Mouse (Mus musculus) erythroblast, embryonic 14.5 days (primary cell): Measurements from ENCODE around the gene Ptpa. TPM values are rescaled to one million over a fixed set of nuclear protein-coding genes. Genes with fewer than 3 reads are reported as not detected.

ENCODE experiments used
- H3K27me3 ChIP-seq: 2 replicates; pipeline ENCODE4 v1.6.1; 2012; ENCODE audit warnings: inconsistent platforms; ENCODE audit not compliant: control insufficient read depth
- H3K36me3 ChIP-seq: 2 replicates; pipeline ENCODE4 v1.6.1; 2012; ENCODE audit warnings: mild to moderate bottlenecking, inconsistent platforms; ENCODE audit not compliant: control insufficient read depth
- H3K4me1 ChIP-seq: 2 replicates; pipeline ENCODE4 v1.6.1; 2012; ENCODE audit warnings: inconsistent platforms; ENCODE audit not compliant: control insufficient read depth
- H3K4me3 ChIP-seq: replicated peaks from 2 replicates; pipeline ENCODE3; 2012; ENCODE audit warnings: moderate library complexity, mild to moderate bottlenecking, inconsistent platforms
- H3K9me3 ChIP-seq: 2 replicates; pipeline ENCODE4 v1.6.1; 2012; ENCODE audit warnings: low read length, inconsistent platforms, mixed read lengths; ENCODE audit not compliant: control insufficient read depth
- GATA1 ChIP-seq: IDR thresholded peaks from 2 replicates; pipeline ENCODE4 v1.6.1; 2012; ENCODE audit warnings: low read length, inconsistent platforms, mixed read lengths
- TAL1 ChIP-seq: IDR thresholded peaks from 3 replicates; pipeline ENCODE4 v1.6.1; 2012; ENCODE audit warnings: low read length, inconsistent platforms, mixed read lengths
- polyA plus RNA-seq: library from polyadenylated mRNA; stranded (reverse); fragments of >175 nt; gene quantifications from 2 replicates; pipeline ENCODE4 v1.2.3, GENCODE M21; 2012

The Ptpa gene
- polyA plus RNA-seq, 1 experiment, result 150 TPM

GRCm38 (mm10) chr2:30473431-30474031 lies 57.7 kb downstream of the Ptpa start:
- H3K4me3 ChIP-seq, result peak overlapping the region; percentile 46

GRCm38 (mm10) chr2:30474039-30474438 lies 58.2 kb downstream of the Ptpa start, which contains the start of gene Ier5l:
Ier5l (minus strand) TSS chr2:30474219.
- no peaks in the 10 kb centered on the region; the same call in 1 of the 2 replicates for H3K9me3 ChIP-seq
- peaks cover 12% of the 10 kb centered on the region for H3K4me1 ChIP-seq
- no peaks in the 10 kb centered on the region for H3K36me3 ChIP-seq
- peak within 1 kb of the TSS; percentile 46 for H3K4me3 ChIP-seq
- H3K27me3 ChIP-seq, result peaks cover 74% of the 10 kb centered on the region
- TF ChIP-seq GATA1, result no peak
- no peak for TF ChIP-seq TAL1

More at GRCm38 (mm10) chr2:30473431-30474031, 57.7 kb downstream of the Ptpa start:
- Histone ChIP-seq H3K9me3 (no peaks in the 10 kb centered on the region; the same call in 1 of the 2 replicates), H3K36me3 (no peaks in the 10 kb centered on the region), H3K27me3 (peaks cover 79% of the 10 kb centered on the region), H3K4me1 (peaks cover 12% of the 10 kb centered on the region)
- no peak for TF ChIP-seq TAL1
- TF ChIP-seq GATA1, result no peak

GRCm38 (mm10) chr2:30474776-30475175 lies 58.9 kb downstream of the Ptpa start:
- Histone ChIP-seq H3K36me3 (no peaks in the 10 kb centered on the region), H3K9me3 (no peaks in the 10 kb centered on the region; the same call in 1 of the 2 replicates), H3K4me1 (peaks cover 12% of the 10 kb centered on the region), H3K4me3 (no peak overlapping the region), H3K27me3 (peaks cover 67% of the 10 kb centered on the region)
- no peak for TF ChIP-seq TAL1
- TF ChIP-seq GATA1, result no peak

DNA sequence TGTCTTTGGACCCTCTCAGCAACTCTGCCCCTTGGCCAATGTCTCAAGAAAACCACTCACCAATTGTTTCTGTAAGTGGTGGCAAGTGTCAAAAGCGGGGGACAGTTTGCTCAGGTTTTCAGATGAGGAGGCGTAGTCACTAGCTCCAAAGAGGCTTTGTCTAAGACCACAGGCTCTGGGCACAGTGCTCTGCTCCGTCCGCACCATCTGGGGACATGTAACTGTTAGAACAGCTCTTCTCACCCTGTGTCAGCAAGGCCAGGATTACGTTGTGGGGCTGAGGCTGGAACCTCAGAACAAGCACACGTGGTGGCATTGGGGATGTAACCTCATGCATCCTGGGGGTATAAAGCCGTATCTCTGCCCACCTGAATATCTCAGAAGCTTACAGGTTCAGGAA lies 59.6 kb downstream of the Ptpa start:
- Histone ChIP-seq H3K27me3 (peaks cover 60% of the 10 kb centered on the region), H3K9me3 (no peaks in the 10 kb centered on the region; the same call in 1 of the 2 replicates), H3K36me3 (no peaks in the 10 kb centered on the region), H3K4me3 (no peak overlapping the region), H3K4me1 (peaks cover 12% of the 10 kb centered on the region)
- TF ChIP-seq GATA1 (no peak), TAL1 (no peak)

DNA sequence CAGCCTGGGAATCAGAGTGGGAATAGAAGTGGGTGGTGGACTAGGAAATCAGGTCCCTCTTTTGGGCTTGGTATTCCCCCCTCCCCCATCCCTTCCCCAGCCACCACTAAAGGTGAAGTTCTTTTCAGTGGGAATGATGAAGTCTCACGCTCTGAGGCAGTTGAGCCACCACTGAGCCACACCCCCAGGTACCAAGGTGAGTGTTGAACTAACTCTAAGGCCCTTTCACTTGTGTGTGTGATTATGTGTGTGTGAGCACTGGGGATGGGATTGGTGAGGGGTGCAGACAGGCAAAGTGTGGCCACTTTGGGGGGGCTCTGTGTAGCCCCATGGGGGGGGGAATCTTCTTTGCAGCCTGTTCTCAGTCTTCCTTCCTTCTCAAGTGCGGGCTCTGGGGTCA lies 60.4 kb downstream of the Ptpa start:
- Histone ChIP-seq H3K36me3 (no peaks in the 10 kb centered on the region), H3K4me3 (no peak overlapping the region), H3K27me3 (peaks cover 52% of the 10 kb centered on the region), H3K4me1 (peaks cover 12% of the 10 kb centered on the region), H3K9me3 (no peaks in the 10 kb centered on the region; the same call in 1 of the 2 replicates)
- TF ChIP-seq TAL1 (no peak), GATA1 (no peak)

- no peak overlapping the region for H3K4me3 ChIP-seq
- no peaks in the 10 kb centered on the region; the same call in 1 of the 2 replicates for H3K9me3 ChIP-seq
- H3K27me3 ChIP-seq, result peaks cover 29% of the 10 kb centered on the region
Observed at GRCm38 (mm10) chr2:30478526-30478925, 62.7 kb downstream of the Ptpa start.

DNA sequence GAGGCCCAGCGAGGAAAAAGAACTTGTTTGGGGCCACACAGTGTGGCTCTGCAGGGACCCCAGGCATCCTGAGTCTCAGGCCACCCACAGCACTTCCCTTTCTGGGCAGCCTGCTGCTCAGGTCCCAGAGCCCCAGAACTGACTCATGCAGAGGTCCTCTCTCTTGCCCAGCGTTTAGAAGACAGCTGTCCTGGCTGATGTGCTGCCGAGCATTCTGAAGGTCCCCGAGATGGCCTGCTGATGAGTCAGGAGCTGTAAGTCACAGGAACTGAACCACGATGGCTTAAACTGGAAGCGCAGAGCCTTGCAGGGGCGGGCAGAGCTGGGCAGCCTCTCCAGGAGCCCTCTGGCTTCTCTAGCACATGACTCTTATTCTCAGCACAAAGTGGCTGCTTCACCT lies 71.8 kb downstream of the Ptpa start:
- Histone ChIP-seq H3K9me3 (no peaks in the 10 kb centered on the region; the same call in 1 of the 2 replicates), H3K27me3 (no peaks in the 10 kb centered on the region), H3K4me1 (no peaks in the 10 kb centered on the region), H3K36me3 (no peaks in the 10 kb centered on the region), H3K4me3 (no peak overlapping the region)
- no peak for TF ChIP-seq GATA1
- no peak for TF ChIP-seq TAL1

More at GRCm38 (mm10) chr2:30478526-30478925, 62.7 kb downstream of the Ptpa start:
- H3K36me3 ChIP-seq, result no peaks in the 10 kb centered on the region
- no peak for TF ChIP-seq TAL1
- TF ChIP-seq GATA1, result no peak
- H3K4me1 ChIP-seq, result 0 out of 2 replicates have a peak, but pooled peaks cover 8% of the 10 kb centered on the region

GRCm38 (mm10) chr2:30490384-30490783 lies 74.5 kb downstream of the Ptpa start:
- no peaks in the 10 kb centered on the region for H3K4me1 ChIP-seq

DNA sequence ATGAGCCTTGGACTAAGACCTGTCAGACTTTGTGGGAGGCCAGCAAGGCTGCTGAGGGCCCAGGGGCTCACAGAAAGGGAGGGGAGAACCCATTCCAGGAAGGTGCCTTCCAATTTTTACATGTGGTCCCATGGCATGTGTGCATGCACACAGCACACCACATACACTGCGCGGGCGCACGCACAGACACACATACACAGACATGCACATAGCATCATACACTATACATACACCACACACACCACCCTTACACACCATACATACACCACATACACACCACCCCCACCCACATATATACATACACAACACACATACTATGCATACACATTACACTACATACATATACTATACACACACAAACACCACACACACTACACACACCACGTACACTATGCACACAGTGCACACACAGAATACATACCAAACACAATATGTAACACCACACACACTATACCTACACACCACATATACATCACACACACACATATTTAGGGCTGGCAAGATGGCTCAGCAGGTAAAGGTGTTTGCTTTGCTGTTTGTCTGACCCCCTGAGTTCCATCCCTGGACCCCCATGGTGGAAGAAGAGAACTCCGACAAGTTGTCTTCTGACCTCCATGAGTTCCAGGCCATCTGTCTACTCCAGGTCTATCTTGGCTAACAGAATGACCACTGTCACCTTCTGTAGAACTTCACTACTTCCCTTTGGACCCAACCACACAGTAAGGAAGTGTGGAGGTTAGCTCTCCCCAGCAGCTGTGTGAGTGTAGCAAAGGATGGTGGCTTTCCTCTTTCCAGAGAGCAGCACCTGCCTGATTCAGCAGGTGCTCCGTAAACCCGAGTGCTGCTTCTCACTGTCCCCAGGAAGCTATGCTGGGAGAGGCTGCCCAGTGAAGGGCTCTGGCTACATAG lies 79.4 kb downstream of the Ptpa start:
- Histone ChIP-seq H3K4me3 (no peak overlapping the region), H3K36me3 (no peaks in the 10 kb centered on the region), H3K27me3 (no peaks in the 10 kb centered on the region), H3K9me3 (no peaks in the 10 kb centered on the region; the same call in 1 of the 2 replicates), H3K4me1 (peaks cover 4% of the 10 kb centered on the region)
- TF ChIP-seq GATA1 (no peak), TAL1 (no peak)

More at GRCm38 (mm10) chr2:30490384-30490783, 74.5 kb downstream of the Ptpa start:
- Histone ChIP-seq H3K4me3 (no peak overlapping the region), H3K27me3 (no peaks in the 10 kb centered on the region), H3K9me3 (no peaks in the 10 kb centered on the region; the same call in 1 of the 2 replicates), H3K36me3 (no peaks in the 10 kb centered on the region)
- no peak for TF ChIP-seq GATA1
- TF ChIP-seq TAL1, result no peak
